Mouse (Mus musculus) bone marrow macrophage, adult 2 months (primary cell): ENCODE results near the gene Csnk2b. TPM values are rescaled to one million over a fixed set of nuclear protein-coding genes. Genes with fewer than 3 reads are reported as not detected.

Experiments used
- H3K27ac ChIP-seq: 2 replicates; pipeline ENCODE4 v1.5.1; 2012; ENCODE audit warnings: low read depth, low read length; ENCODE audit not compliant: insufficient read depth
- H3K4me1 ChIP-seq: 2 replicates; pipeline ENCODE4 v1.6.1; 2012; ENCODE audit warnings: low read length; ENCODE audit not compliant: control insufficient read depth, insufficient read depth
- H3K4me3 ChIP-seq: 2 replicates; pipeline ENCODE4 v1.5.1; 2012; ENCODE audit warnings: mild to moderate bottlenecking, low read length, moderate library complexity; ENCODE audit not compliant: insufficient read depth
- CTCF ChIP-seq: IDR thresholded peaks from 2 replicates; pipeline ENCODE4 v1.5.1; 2012; ENCODE audit warnings: low read depth, mild to moderate bottlenecking, low read length, moderate library complexity
- POLR2A ChIP-seq: IDR thresholded peaks from 2 replicates; pipeline ENCODE4 v1.6.1; 2012; ENCODE audit warnings: mild to moderate bottlenecking, low read depth, low read length, borderline replicate concordance
- polyA plus RNA-seq: library from polyadenylated mRNA; stranded (reverse); fragments of >200 nt; gene quantifications from 2 replicates; pipeline ENCODE4 v1.2.4, GENCODE M21; 2012; ENCODE audit not compliant: missing spikeins, insufficient read depth, insufficient read length

The Csnk2b gene
- polyA plus RNA-seq, 1 experiment: 143 TPM

- Histone ChIP-seq H3K4me3 (no peak overlapping the region), H3K27ac (no peak overlapping the region), H3K4me1 (no peaks in the 10 kb centered on the region)
- TF ChIP-seq POLR2A (no peak), CTCF (no peak)
Observed at GRCm38 (mm10) chr17:35153077-35153476, 31.2 kb upstream of the Csnk2b start.

DNA sequence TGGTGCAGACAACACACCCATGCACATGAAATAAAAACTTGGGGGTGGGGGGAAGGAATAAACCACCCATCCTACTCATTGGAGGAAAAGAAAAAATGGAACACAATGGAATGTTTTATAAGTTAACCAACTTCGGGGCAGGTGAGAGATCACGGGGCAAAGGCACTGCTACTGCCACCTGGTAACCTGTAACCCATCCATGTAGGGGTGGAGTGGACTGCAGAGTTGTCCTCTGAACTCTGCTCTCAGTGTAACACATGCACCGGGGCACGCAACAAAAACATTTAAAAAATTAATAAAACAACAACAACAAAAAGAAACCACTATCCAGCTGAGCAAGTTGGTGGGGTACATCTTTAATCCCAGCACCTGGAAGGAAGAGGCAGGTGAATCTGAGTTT is 30.3 kb upstream of the Csnk2b start:
- no peak overlapping the region for H3K27ac ChIP-seq
- no peak overlapping the region for H3K4me3 ChIP-seq
- TF ChIP-seq CTCF (no peak), POLR2A (no peak)
- H3K4me1 ChIP-seq: no peaks in the 10 kb centered on the region

GRCm38 (mm10) chr17:35147922-35148639 is 26.2 kb upstream of the Csnk2b start:
- TF ChIP-seq CTCF: no peak
- TF ChIP-seq POLR2A: no peak
- Histone ChIP-seq H3K27ac (no peak overlapping the region), H3K4me3 (no peak overlapping the region), H3K4me1 (no peaks in the 10 kb centered on the region)

- no peak overlapping the region for H3K27ac ChIP-seq
- TF ChIP-seq CTCF (no peak), POLR2A (no peak)
Observed at GRCm38 (mm10) chr17:35147348-35147747, 25.5 kb upstream of the Csnk2b start.

DNA sequence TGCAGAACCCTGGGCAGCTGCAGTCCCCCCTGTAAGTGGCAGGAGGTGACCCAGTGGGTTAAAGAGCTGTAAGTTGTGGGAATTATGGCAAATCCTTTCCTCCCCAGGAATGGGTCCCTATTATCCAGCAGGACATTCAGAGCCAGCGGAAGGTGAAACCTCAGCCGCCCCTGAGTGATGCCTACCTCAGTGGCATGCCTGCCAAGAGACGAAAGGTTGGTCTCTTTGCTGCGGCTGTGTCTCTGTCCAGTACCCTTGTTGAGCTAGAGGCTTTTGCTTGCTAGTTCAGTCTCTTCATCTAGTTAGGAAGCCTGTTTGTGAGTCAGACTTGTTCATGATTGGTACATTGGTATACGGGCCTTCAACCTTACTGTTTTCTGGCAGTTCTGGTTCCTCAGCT is 24.3 kb upstream of the Csnk2b start:
- Histone ChIP-seq H3K4me3 (no peak overlapping the region), H3K4me1 (no peaks in the 10 kb centered on the region), H3K27ac (no peak overlapping the region)
- TF ChIP-seq CTCF (no peak), POLR2A (no peak)

More at GRCm38 (mm10) chr17:35147348-35147747, 25.5 kb upstream of the Csnk2b start:
- no peak overlapping the region for H3K4me3 ChIP-seq
- H3K4me1 ChIP-seq: no peaks in the 10 kb centered on the region

GRCm38 (mm10) chr17:35141971-35142370 is 20.1 kb upstream of the Csnk2b start:
- H3K4me1 ChIP-seq: 0 out of 2 replicates have a peak, but pooled peaks cover 4% of the 10 kb centered on the region
- no peak for TF ChIP-seq CTCF
- no peak for TF ChIP-seq POLR2A
- H3K4me3 ChIP-seq: no peak overlapping the region
- H3K27ac ChIP-seq: no peak overlapping the region

DNA sequence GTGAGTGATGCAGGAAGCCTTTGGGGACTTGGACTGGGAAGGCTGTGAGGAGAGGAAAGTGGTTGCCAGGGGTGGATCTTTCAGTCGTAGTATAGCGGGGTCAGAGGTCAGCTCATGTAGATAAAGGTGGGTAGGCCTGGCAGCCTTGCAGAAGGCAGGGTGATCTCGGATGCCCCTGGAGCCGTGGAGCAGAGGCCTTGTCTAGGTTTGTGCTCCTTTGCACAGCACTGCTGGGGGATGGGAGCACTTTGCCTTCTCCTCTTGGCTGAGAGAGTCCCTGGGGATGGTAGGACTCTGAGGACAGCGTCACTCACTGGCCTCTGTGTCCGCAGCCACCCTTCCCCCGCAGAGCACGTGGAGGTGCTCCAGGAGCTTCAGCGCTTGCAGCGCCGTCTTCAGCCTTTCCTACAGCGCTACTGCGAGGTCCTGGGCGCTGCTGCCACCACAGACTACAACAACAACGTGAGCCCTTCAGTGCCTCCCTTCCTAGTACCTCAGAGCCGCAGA is 18.7 kb upstream of the Csnk2b start:
- H3K4me3 ChIP-seq: no peak overlapping the region
- peaks cover 8% of the 10 kb centered on the region for H3K4me1 ChIP-seq
- no peak for TF ChIP-seq POLR2A
- TF ChIP-seq CTCF: no peak
- no peak overlapping the region for H3K27ac ChIP-seq

DNA sequence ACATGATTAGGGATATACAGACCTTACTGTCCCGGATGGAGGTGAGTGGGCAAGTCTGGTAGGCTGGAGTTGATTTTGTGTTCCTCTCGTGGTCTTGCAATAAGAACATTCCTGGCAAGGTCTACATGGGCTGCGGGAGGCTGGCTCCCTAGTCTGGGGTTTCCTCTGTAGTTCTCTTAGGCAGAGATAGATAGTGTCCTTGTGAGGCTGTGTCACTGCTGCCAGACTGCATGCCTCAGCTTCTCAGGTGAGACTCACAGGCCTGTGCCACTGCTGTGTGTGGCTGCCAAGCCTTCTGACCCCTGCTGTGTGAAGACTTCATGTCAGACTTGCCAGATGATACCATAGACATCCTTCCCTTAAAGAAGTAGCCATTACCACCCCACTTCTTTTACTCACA is 17.4 kb upstream of the Csnk2b start:
- H3K4me1 ChIP-seq: peaks cover 8% of the 10 kb centered on the region
- no peak overlapping the region for H3K27ac ChIP-seq
- TF ChIP-seq POLR2A: no peak
- TF ChIP-seq CTCF: no peak
- H3K4me3 ChIP-seq: no peak overlapping the region

GRCm38 (mm10) chr17:35135591-35136320 is 13.9 kb upstream of the Csnk2b start:
- peak overlapping the region; percentile 93 for H3K27ac ChIP-seq
- H3K4me3 ChIP-seq: peak overlapping the region; percentile 86
- TF ChIP-seq CTCF (no peak), POLR2A (no peak)
- H3K4me1 ChIP-seq: peaks cover 8% of the 10 kb centered on the region

DNA sequence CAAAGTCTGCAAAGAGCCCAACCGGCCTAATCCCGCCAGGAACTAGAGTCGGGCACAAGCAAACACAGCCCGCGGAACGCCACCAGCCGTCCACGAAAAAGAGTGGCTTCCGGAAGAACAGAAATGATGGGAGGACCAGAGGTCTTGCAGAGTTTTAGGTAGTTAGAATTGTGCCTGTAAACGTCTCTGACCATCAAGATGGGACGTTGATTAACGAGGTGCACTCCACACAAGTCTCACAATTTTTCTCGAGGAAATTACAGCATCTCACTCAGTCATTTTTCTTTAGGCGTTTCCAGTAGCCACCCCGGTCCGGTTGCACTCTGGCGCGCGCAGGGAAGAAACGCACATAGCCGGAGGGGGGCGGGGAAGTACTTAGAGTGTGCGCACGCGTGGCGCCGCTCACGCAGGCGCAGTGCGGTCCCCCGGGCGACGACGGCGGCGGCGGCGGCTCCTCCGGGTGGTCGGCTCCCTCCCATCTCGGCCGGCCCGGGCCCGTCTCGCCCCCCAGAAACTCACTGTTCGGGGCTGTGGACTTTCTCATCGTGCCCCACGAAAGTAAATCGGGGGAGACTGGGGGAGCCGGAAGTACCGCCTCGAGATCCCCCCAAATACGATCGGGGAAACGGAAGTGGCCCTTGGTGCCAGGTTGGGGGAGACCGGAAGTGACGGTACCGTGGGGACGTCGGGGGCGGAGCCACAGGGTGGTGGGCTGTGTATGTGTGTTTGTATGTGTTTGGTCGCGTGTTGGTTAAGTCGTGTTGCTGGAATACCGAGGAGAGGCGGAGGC is 13.1 kb upstream of the Csnk2b start, which contains the start of gene Bag6:
Gene Bag6, plus strand, starts transcription at position 378 of the 790 bp plus-strand sequence.
- H3K4me3 ChIP-seq: peak within 1 kb of the TSS; percentile 86
- peak within 1 kb of the TSS; percentile 93 for H3K27ac ChIP-seq
- H3K4me1 ChIP-seq: peaks cover 8% of the 10 kb centered on the region
- TF ChIP-seq POLR2A (no peak), CTCF (no peak)
